Mouse (Mus musculus): Measurements from ENCODE around the gene Shd. TPM values are rescaled to one million over a fixed set of nuclear protein-coding genes. Genes with fewer than 3 reads are reported as not detected.

The Shd gene
- polyA plus RNA-seq, 1 experiment from 2014 or later, result 6.8 TPM

- no peak overlapping the region for H3K27ac ChIP-seq (ENCODE audit: low read length)
- ATAC-seq (ENCODE audit: low read depth), result no peak
- H3K9me3 ChIP-seq (ENCODE audit: control insufficient read depth, low read length), result no peaks in the 10 kb centered on the region
- H3K9ac ChIP-seq (ENCODE audit: low read length), result no peak overlapping the region
- no peak overlapping the region for H3K4me2 ChIP-seq (ENCODE audit: low read depth, low read length)
- H3K27me3 ChIP-seq (ENCODE audit: control insufficient read depth, insufficient read depth, low read depth, low read length), result peaks cover 4% of the 10 kb centered on the region
- WGBS, result 81% methylated on average over 9 of the region's 9 CpGs
- peaks cover 14% of the 10 kb centered on the region for H3K36me3 ChIP-seq (ENCODE audit: control insufficient read depth, insufficient read depth, low read length)
- no peak overlapping the region for H3K4me3 ChIP-seq (ENCODE audit: low read length)
- peaks cover 5% of the 10 kb centered on the region for H3K4me1 ChIP-seq (replicated peaks; ENCODE audit: control insufficient read depth, insufficient read depth, low read length)
Measured at GRCm38 (mm10) chr17:55964996-55965395, 5.3 kb upstream of the Shd start.

GRCm38 (mm10) chr17:55967186-55967585 is 3.1 kb upstream of the Shd start:
- no peak overlapping the region for H3K4me3 ChIP-seq (ENCODE audit: low read length)
- no peak overlapping the region for H3K4me2 ChIP-seq (ENCODE audit: low read depth, low read length)
- no peak overlapping the region for H3K9ac ChIP-seq (ENCODE audit: low read length)
- no peak overlapping the region for H3K27ac ChIP-seq (ENCODE audit: low read length)
- H3K27me3 ChIP-seq (ENCODE audit: control insufficient read depth, insufficient read depth, low read depth, low read length), result peaks cover 12% of the 10 kb centered on the region
- H3K4me1 ChIP-seq (replicated peaks; ENCODE audit: control insufficient read depth, insufficient read depth, low read length), result peaks cover 11% of the 10 kb centered on the region; the same call in 1 of the 2 replicates
- WGBS, result 95% methylated on average over 4 of the region's 4 CpGs
- peaks cover 8% of the 10 kb centered on the region; the same call in 1 of the 2 replicates for H3K36me3 ChIP-seq (ENCODE audit: control insufficient read depth, insufficient read depth, low read length)
- H3K9me3 ChIP-seq (ENCODE audit: control insufficient read depth, low read length), result no peaks in the 10 kb centered on the region
- ATAC-seq (ENCODE audit: low read depth), result no peak

GRCm38 (mm10) chr17:55968210-55968609 is 2.1 kb upstream of the Shd start:
- ATAC-seq (ENCODE audit: low read depth), result no peak
- H3K4me1 ChIP-seq (replicated peaks; ENCODE audit: control insufficient read depth, insufficient read depth, low read length), result peaks cover 11% of the 10 kb centered on the region; the same call in 1 of the 2 replicates

GRCm38 (mm10) chr17:55969560-55969959 is 707 bp upstream of the Shd start:
- Histone ChIP-seq H3K4me3 (ENCODE audit: low read length) (no peak overlapping the region), H3K9me3 (ENCODE audit: control insufficient read depth, low read length) (no peaks in the 10 kb centered on the region), H3K27ac (ENCODE audit: low read length) (no peak overlapping the region), H3K27me3 (ENCODE audit: control insufficient read depth, insufficient read depth, low read depth, low read length) (peaks cover 12% of the 10 kb centered on the region), H3K9ac (ENCODE audit: low read length) (no peak overlapping the region), H3K4me1 (replicated peaks; ENCODE audit: control insufficient read depth, insufficient read depth, low read length) (peaks cover 11% of the 10 kb centered on the region; the same call in 1 of the 2 replicates), H3K4me2 (ENCODE audit: low read depth, low read length) (no peak overlapping the region), H3K36me3 (ENCODE audit: control insufficient read depth, insufficient read depth, low read length) (0 out of 2 replicates have a peak, but pooled peaks cover 5% of the 10 kb centered on the region)
- ATAC-seq (ENCODE audit: low read depth), result no peak
- 47% methylated on average over 14 of the region's 14 CpGs for WGBS

More at GRCm38 (mm10) chr17:55968210-55968609, 2.1 kb upstream of the Shd start:
- Histone ChIP-seq H3K4me2 (ENCODE audit: low read depth, low read length) (no peak overlapping the region), H3K9ac (ENCODE audit: low read length) (no peak overlapping the region), H3K27me3 (ENCODE audit: control insufficient read depth, insufficient read depth, low read depth, low read length) (peaks cover 12% of the 10 kb centered on the region), H3K27ac (ENCODE audit: low read length) (no peak overlapping the region), H3K4me3 (ENCODE audit: low read length) (no peak overlapping the region), H3K36me3 (ENCODE audit: control insufficient read depth, insufficient read depth, low read length) (0 out of 2 replicates have a peak, but pooled peaks cover 5% of the 10 kb centered on the region), H3K9me3 (ENCODE audit: control insufficient read depth, low read length) (no peaks in the 10 kb centered on the region)
- WGBS, result 41% methylated on average over 7 of the region's 7 CpGs

- H3K9ac ChIP-seq (ENCODE audit: low read length), result no peak overlapping the region
- no peak for ATAC-seq (ENCODE audit: low read depth)
- WGBS, result 27% methylated on average over 22 of the region's 22 CpGs
Measured at GRCm38 (mm10) chr17:55971453-55971852, 1.2 kb downstream of the Shd start.

GRCm38 (mm10) chr17:55976255-55976862 is 6.1 kb downstream of the Shd start:
- peak; percentile 81 for ATAC-seq (ENCODE audit: low read depth)
- Histone ChIP-seq H3K4me2 (ENCODE audit: low read depth, low read length) (peak overlapping the region; percentile 9), H3K36me3 (ENCODE audit: control insufficient read depth, insufficient read depth, low read length) (no peaks in the 10 kb centered on the region), H3K9ac (ENCODE audit: low read length) (no peak overlapping the region), H3K4me1 (replicated peaks; ENCODE audit: control insufficient read depth, insufficient read depth, low read length) (no peaks in the 10 kb centered on the region; the same call in 1 of the 2 replicates), H3K27me3 (ENCODE audit: control insufficient read depth, insufficient read depth, low read depth, low read length) (peaks cover 3% of the 10 kb centered on the region; the same call in 1 of the 2 replicates), H3K27ac (ENCODE audit: low read length) (no peak overlapping the region), H3K4me3 (ENCODE audit: low read length) (no peak overlapping the region), H3K9me3 (ENCODE audit: control insufficient read depth, low read length) (no peaks in the 10 kb centered on the region)
- WGBS, result 13% methylated on average over 13 of the region's 13 CpGs

More at GRCm38 (mm10) chr17:55971453-55971852, 1.2 kb downstream of the Shd start:
- Histone ChIP-seq H3K36me3 (ENCODE audit: control insufficient read depth, insufficient read depth, low read length) (no peaks in the 10 kb centered on the region), H3K4me2 (ENCODE audit: low read depth, low read length) (0 out of 2 replicates have a peak overlapping the region, but pooled peaks have one; percentile 99), H3K9me3 (ENCODE audit: control insufficient read depth, low read length) (no peaks in the 10 kb centered on the region), H3K4me1 (replicated peaks; ENCODE audit: control insufficient read depth, insufficient read depth, low read length) (peaks cover 11% of the 10 kb centered on the region; the same call in 1 of the 2 replicates), H3K4me3 (ENCODE audit: low read length) (no peak overlapping the region), H3K27me3 (ENCODE audit: control insufficient read depth, insufficient read depth, low read depth, low read length) (peaks cover 12% of the 10 kb centered on the region), H3K27ac (ENCODE audit: low read length) (no peak overlapping the region)

GRCm38 (mm10) chr17:55977301-55977700 is 7.0 kb downstream of the Shd start:
- H3K27ac ChIP-seq (ENCODE audit: low read length), result no peak overlapping the region
- H3K36me3 ChIP-seq (ENCODE audit: control insufficient read depth, insufficient read depth, low read length), result no peaks in the 10 kb centered on the region
- no peak overlapping the region for H3K4me3 ChIP-seq (ENCODE audit: low read length)
- 14% methylated on average over 3 of the region's 3 CpGs for WGBS
- H3K9me3 ChIP-seq (ENCODE audit: control insufficient read depth, low read length), result no peaks in the 10 kb centered on the region
- H3K9ac ChIP-seq (ENCODE audit: low read length), result no peak overlapping the region
- H3K4me1 ChIP-seq (replicated peaks; ENCODE audit: control insufficient read depth, insufficient read depth, low read length), result no peaks in the 10 kb centered on the region
- ATAC-seq (ENCODE audit: low read depth), result no peak
- no peaks in the 10 kb centered on the region for H3K27me3 ChIP-seq (ENCODE audit: control insufficient read depth, insufficient read depth, low read depth, low read length)
- no peak overlapping the region for H3K4me2 ChIP-seq (ENCODE audit: low read depth, low read length)

GRCm38 (mm10) chr17:55986030-55986961 is 16.0 kb downstream of the Shd start, which contains the start of gene Fsd1:
Gene Fsd1, plus strand, starts transcription at chr17:55986509.
- H3K9ac ChIP-seq (ENCODE audit: low read length), result peak within 1 kb of the TSS; percentile 44
- 11% methylated on average over 27 of the region's 35 CpGs for WGBS
- peak within 1 kb of the TSS; percentile 54 for H3K4me2 ChIP-seq (ENCODE audit: low read depth, low read length)
- H3K27me3 ChIP-seq (ENCODE audit: control insufficient read depth, insufficient read depth, low read depth, low read length), result peaks cover 4% of the 10 kb centered on the region; the same call in 1 of the 2 replicates
- H3K36me3 ChIP-seq (ENCODE audit: control insufficient read depth, insufficient read depth, low read length), result no peaks in the 10 kb centered on the region
- H3K27ac ChIP-seq (ENCODE audit: low read length), result no peak within 1 kb of the TSS
- peak within 1 kb of the TSS; percentile 44 for H3K4me3 ChIP-seq (ENCODE audit: low read length)
- ATAC-seq (ENCODE audit: low read depth), result peak; percentile 65
- peaks cover 5% of the 10 kb centered on the region; the same call in 1 of the 2 replicates for H3K4me1 ChIP-seq (replicated peaks; ENCODE audit: control insufficient read depth, insufficient read depth, low read length)
- H3K9me3 ChIP-seq (ENCODE audit: control insufficient read depth, low read length), result no peaks in the 10 kb centered on the region

Data from lung, embryonic 16.5 days (tissue).